Mouse (Mus musculus) myocyte (in vitro differentiated cells): ENCODE data around the gene Gm37240.

Experiments used
- CEBPB ChIP-seq: IDR thresholded peaks from 2 replicates; pipeline ENCODE4 v1.6.1; 2011; ENCODE audit warnings: mild to moderate bottlenecking, moderate library complexity; ENCODE audit not compliant: poor library complexity, insufficient read depth, severe bottlenecking
- E2F4 ChIP-seq: IDR thresholded peaks from one replicate; pipeline ENCODE4 v1.6.1; 2011; ENCODE audit warnings: mild to moderate bottlenecking, control low read depth, moderate library complexity; ENCODE audit not compliant: insufficient read depth
- MAX ChIP-seq: IDR thresholded peaks from one replicate; pipeline ENCODE4 v1.6.1; 2011; ENCODE audit warnings: low read depth, mild to moderate bottlenecking, control low read depth
- MYOD1 ChIP-seq, 3 experiments: IDR thresholded peaks; one replicate each; pipeline ENCODE4 v1.6.1; 2011; ENCODE audit warnings: control low read depth in 2 of 3, low read depth in 2 of 3, mild to moderate bottlenecking in 2 of 3, moderate library complexity in 1 of 3; ENCODE audit not compliant: insufficient read length in 2 of 3, control insufficient read depth in 1 of 3
- MYOG ChIP-seq, 3 experiments: IDR thresholded peaks; one replicate each; pipeline ENCODE4 v1.6.1; 2011; ENCODE audit warnings: control low read depth in 2 of 3, low read depth in 2 of 3, mild to moderate bottlenecking in 2 of 3; ENCODE audit not compliant: insufficient read length in 2 of 3, control insufficient read depth in 1 of 3, insufficient read depth in 1 of 3
- POLR2A ChIP-seq: IDR thresholded peaks from one replicate; pipeline ENCODE4 v1.6.1; 2011; ENCODE audit warnings: low read depth, mild to moderate bottlenecking, control low read depth, moderate library complexity; ENCODE audit not compliant: insufficient read length
- POLR2AphosphoS2 ChIP-seq: IDR thresholded peaks from one replicate; pipeline ENCODE4 v1.6.1; 2011; ENCODE audit warnings: low read depth, control low read depth; ENCODE audit not compliant: insufficient read length
- REST ChIP-seq: IDR thresholded peaks from one replicate; pipeline ENCODE4 v1.6.1; 2011; ENCODE audit warnings: mild to moderate bottlenecking, control low read depth, moderate library complexity; ENCODE audit not compliant: insufficient read depth, insufficient read length
- SRF ChIP-seq: IDR thresholded peaks from one replicate; pipeline ENCODE4 v1.6.1; 2011; ENCODE audit warnings: low read depth; ENCODE audit not compliant: control insufficient read depth, insufficient read length
- TCF12 ChIP-seq: IDR thresholded peaks from one replicate; pipeline ENCODE4 v1.6.1; 2011; ENCODE audit warnings: mild to moderate bottlenecking, control low read depth; ENCODE audit not compliant: poor library complexity, insufficient read depth, severe bottlenecking
- TCF3 ChIP-seq: IDR thresholded peaks from one replicate; pipeline ENCODE4 v1.6.1; 2011; ENCODE audit warnings: low read depth, control low read depth; ENCODE audit not compliant: insufficient read length
- USF1 ChIP-seq: IDR thresholded peaks from one replicate; pipeline ENCODE4 v1.6.1; 2011; ENCODE audit warnings: low read depth, mild to moderate bottlenecking, control low read depth, moderate library complexity

- TF ChIP-seq TCF12 = no peak
- TF ChIP-seq MAX = no peak
- TF ChIP-seq POLR2A = no peak
- no peak for TF ChIP-seq TCF3
- no peak for TF ChIP-seq E2F4
- no peak for TF ChIP-seq USF1
- TF ChIP-seq POLR2AphosphoS2 = no peak
- no peak for TF ChIP-seq REST
- TF ChIP-seq MYOD1 (IDR thresholded peaks at IDR 0.05; ENCODE audit: control insufficient read depth in 1 of 3, insufficient read length in 2 of 3, low read depth in 2 of 3) = no peak
- TF ChIP-seq CEBPB = no peak
- TF ChIP-seq MYOG (IDR thresholded peaks at IDR 0.05; ENCODE audit: control insufficient read depth in 1 of 3, insufficient read depth in 1 of 3, insufficient read length in 2 of 3, low read depth in 2 of 3) = no peak
- TF ChIP-seq SRF = no peak
These were observed 297.1 kb downstream of the Gm37240 start for GRCm38 (mm10) chr3:85590090-85590754.
